Mouse (Mus musculus): ENCODE measurements around the gene Pigt. TPM values are rescaled to one million over a fixed set of nuclear protein-coding genes. Genes with fewer than 3 reads are reported as not detected.

Pigt gene
- polyA plus RNA-seq, 1 experiment from 2014 or later = 23.6 TPM

DNA sequence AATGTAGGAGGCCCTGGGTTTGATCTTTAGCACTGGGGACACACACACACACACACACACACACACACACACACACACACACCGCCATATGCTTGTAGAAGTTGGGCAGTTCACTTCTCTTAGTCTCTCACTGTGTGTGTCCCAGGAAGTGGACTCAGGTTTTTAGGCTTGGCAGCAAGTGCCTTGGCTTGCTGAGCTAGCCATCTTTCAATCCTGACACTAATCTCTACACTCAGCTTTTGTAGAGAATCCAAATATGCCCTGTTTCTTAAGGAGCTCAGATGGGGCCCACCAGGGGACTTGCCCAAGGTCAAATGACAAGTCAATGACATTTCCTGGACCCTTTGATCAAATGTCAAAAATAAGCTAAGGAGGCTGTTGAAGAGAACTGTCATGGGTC, 40.9 kb upstream of the Pigt start:
- no peak for ATAC-seq (ENCODE audit: insufficient read depth)
- WGBS (ENCODE audit: insufficient replicate concordance) = 59% methylated on average over 1 of the region's 1 CpGs
- Histone ChIP-seq H3K36me3 (replicated peaks) (no peaks in the 10 kb centered on the region), H3K4me2 (no peak overlapping the region), H3K4me3 (replicated peaks) (no peak overlapping the region), H3K27me3 (peaks cover 4% of the 10 kb centered on the region; the same call in 1 of the 2 replicates), H3K9me3 (replicated peaks) (no peaks in the 10 kb centered on the region), H3K4me1 (replicated peaks) (peaks cover 23% of the 10 kb centered on the region), H3K9ac (no peak overlapping the region), H3K27ac (replicated peaks) (peak overlapping the region; percentile 55; the same call in 1 of the 2 replicates)

DNA sequence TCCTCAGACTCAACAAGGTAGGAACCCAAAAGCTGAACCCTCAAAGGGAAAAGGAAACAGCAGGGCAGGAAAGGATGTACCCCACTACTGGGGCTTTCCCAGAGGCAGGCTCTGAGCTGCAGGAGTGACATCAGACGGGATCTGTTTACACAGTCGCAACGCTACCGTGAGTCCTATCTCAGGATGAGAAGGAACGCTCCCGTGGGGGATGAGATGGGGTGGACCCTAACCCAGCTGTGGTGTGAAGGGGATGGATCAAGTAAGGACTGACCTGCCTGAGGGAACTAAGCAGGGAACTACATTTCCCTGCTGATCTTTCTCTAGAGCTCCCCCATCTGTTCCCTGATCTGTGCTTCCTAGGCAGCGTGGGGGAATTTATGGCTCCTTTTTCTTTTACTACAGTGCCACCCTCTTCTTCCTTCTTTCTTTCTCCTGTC, 40.4 kb upstream of the Pigt start, which contains the start of gene Sys1:
Sys1 (plus strand) TSS at position 101 of the 437 bp plus-strand sequence.
- Histone ChIP-seq H3K36me3 (replicated peaks) (no peaks in the 10 kb centered on the region), H3K27me3 (peaks cover 4% of the 10 kb centered on the region; the same call in 1 of the 2 replicates), H3K27ac (replicated peaks) (peak within 1 kb of the TSS; percentile 71; the same call in 1 of the 2 replicates), H3K9me3 (replicated peaks) (no peaks in the 10 kb centered on the region), H3K4me2 (peak within 1 kb of the TSS; percentile 23), H3K9ac (no peak within 1 kb of the TSS), H3K4me1 (replicated peaks) (peaks cover 28% of the 10 kb centered on the region), H3K4me3 (replicated peaks) (no peak within 1 kb of the TSS)
- no peak for ATAC-seq (ENCODE audit: insufficient read depth)
- WGBS (ENCODE audit: insufficient replicate concordance) = 7% methylated on average over 7 of the region's 7 CpGs

GRCm38 (mm10) chr2:164457942-164458341, 39.4 kb upstream of the Pigt start:
- no peak overlapping the region for H3K4me3 ChIP-seq (replicated peaks)

GRCm38 (mm10) chr2:164458535-164458934, 38.8 kb upstream of the Pigt start:
- WGBS (ENCODE audit: insufficient replicate concordance) = 45% methylated on average over 8 of the region's 8 CpGs
- H3K4me3 ChIP-seq (replicated peaks) = no peak overlapping the region

More at GRCm38 (mm10) chr2:164457942-164458341, 39.4 kb upstream of the Pigt start:
- peaks cover 37% of the 10 kb centered on the region for H3K4me1 ChIP-seq (replicated peaks)
- no peak overlapping the region for H3K9ac ChIP-seq
- H3K4me2 ChIP-seq = peak overlapping the region; percentile 23
- no peak for ATAC-seq (ENCODE audit: insufficient read depth)
- peaks cover 4% of the 10 kb centered on the region; the same call in 1 of the 2 replicates for H3K27me3 ChIP-seq
- peak overlapping the region; percentile 71 for H3K27ac ChIP-seq (replicated peaks)
- 46% methylated on average over 7 of the region's 7 CpGs for WGBS (ENCODE audit: insufficient replicate concordance)
- H3K9me3 ChIP-seq (replicated peaks) = no peaks in the 10 kb centered on the region
- no peaks in the 10 kb centered on the region; the same call in 1 of the 2 replicates for H3K36me3 ChIP-seq (replicated peaks)

DNA sequence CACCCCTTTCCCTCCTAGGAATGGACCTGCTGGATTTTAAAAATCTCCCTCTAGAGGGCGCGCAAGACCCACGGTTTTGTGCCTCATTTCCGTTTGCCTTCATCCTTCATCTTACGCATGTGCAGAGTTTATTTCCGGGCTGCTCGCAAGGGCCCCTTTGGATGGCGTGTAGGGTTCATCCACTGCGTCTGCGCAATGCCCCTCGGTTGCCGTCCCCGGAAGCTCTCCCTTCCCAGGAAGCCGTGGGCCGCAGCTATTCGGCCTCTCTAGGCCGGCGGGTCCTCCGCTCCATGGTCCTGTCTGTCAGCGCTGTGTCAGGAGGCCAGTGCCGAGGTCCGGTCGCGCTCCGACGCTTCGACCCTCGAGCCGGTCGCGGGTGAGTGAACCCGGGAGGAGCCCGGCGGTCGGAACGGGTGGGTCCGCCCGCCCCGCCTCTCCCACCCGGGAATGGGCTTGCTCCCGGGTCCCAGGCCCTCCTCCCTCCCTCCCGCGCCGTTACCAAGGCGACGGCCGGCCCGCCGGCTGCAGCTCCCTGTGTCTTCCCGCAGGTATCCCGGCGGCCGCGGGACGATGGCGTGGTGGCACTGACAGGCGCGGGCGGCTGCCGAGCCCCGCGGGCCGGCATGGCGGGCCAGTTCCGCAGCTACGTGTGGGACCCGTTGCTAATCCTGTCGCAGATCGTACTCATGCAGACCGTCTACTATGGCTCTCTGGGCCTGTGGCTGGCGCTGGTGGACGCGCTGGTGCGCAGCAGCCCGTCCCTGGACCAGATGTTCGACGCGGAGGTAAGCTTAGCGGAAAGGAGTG, 36.4 kb upstream of the Pigt start, which contains the start of gene Gm20458:
Gm20458 (plus strand) TSS at position 223 of the 807 bp plus-strand sequence.
- peaks cover 4% of the 10 kb centered on the region; the same call in 1 of the 2 replicates for H3K27me3 ChIP-seq
- peak; percentile 95 for ATAC-seq (ENCODE audit: insufficient read depth)
- H3K36me3 ChIP-seq (replicated peaks) = peaks cover 22% of the 10 kb centered on the region
- peak within 1 kb of the TSS; percentile 89 for H3K4me3 ChIP-seq (replicated peaks)
- WGBS (ENCODE audit: insufficient replicate concordance) = under 1% methylated on average over 79 of the region's 79 CpGs
- peak within 1 kb of the TSS; percentile 80 for H3K9ac ChIP-seq
- H3K4me1 ChIP-seq (replicated peaks) = peaks cover 29% of the 10 kb centered on the region
- H3K9me3 ChIP-seq (replicated peaks) = no peaks in the 10 kb centered on the region
- peak within 1 kb of the TSS; percentile 89 for H3K4me2 ChIP-seq
- H3K27ac ChIP-seq (replicated peaks) = peak within 1 kb of the TSS; percentile 76

More at GRCm38 (mm10) chr2:164458535-164458934, 38.8 kb upstream of the Pigt start:
- ATAC-seq (ENCODE audit: insufficient read depth) = peak; percentile 11; the same call in 1 of the 2 replicates
- Histone ChIP-seq H3K27ac (replicated peaks) (peak overlapping the region; percentile 71), H3K4me2 (peak overlapping the region; percentile 20; the same call in 1 of the 2 replicates), H3K9me3 (replicated peaks) (no peaks in the 10 kb centered on the region), H3K4me1 (replicated peaks) (peaks cover 40% of the 10 kb centered on the region), H3K36me3 (replicated peaks) (peaks cover 4% of the 10 kb centered on the region; the same call in 1 of the 2 replicates), H3K9ac (no peak overlapping the region), H3K27me3 (peaks cover 4% of the 10 kb centered on the region; the same call in 1 of the 2 replicates)

DNA sequence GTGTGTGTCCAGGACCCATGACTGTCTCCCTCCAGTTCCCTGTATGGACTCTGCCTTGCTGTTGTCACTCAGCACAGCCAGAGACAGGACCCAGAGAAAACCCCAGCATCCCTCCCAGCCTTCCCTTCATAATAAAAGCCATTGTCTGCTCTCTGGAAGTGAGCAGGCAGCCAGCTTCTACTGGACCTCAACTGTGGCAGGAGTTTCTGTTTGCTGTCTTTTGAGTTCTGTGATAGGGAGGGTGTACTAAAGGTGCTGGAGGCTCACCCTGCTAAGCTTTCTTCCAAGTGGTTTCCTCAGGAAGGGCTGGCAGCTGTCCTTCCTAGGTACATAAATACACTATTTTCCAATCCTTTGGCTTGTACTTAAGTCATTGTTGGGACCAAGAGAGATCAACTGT, 32.2 kb upstream of the Pigt start:
- no peak for ATAC-seq (ENCODE audit: insufficient read depth)
- Histone ChIP-seq H3K4me2 (no peak overlapping the region), H3K9me3 (replicated peaks) (no peaks in the 10 kb centered on the region), H3K27me3 (no peaks in the 10 kb centered on the region), H3K9ac (no peak overlapping the region), H3K36me3 (replicated peaks) (peaks cover 22% of the 10 kb centered on the region), H3K4me3 (replicated peaks) (no peak overlapping the region), H3K27ac (replicated peaks) (no peak overlapping the region), H3K4me1 (replicated peaks) (peaks cover 22% of the 10 kb centered on the region)

DNA sequence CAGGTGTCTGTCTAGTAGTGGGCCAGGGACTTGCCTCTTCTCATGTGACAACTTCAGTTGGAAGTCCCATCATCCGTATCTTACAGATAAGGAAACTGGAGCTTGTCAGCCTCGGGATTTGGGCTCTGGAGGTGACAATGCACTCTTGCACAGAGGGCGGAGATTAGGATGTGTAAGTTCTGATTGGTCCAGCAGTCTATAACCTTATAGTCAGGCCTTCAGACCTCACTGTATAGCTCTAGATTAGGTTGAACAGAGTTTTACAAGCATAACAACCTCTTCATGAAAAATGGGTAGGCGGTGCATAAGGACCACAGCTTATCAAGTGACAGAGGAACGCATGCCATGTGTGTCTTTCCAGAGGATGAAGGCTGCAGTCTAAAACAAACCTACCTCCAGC, 30.5 kb upstream of the Pigt start:
- no peak overlapping the region for H3K9ac ChIP-seq
- H3K4me1 ChIP-seq (replicated peaks) = peaks cover 17% of the 10 kb centered on the region
- no peaks in the 10 kb centered on the region for H3K27me3 ChIP-seq
- H3K4me3 ChIP-seq (replicated peaks) = no peak overlapping the region
- H3K9me3 ChIP-seq (replicated peaks) = no peaks in the 10 kb centered on the region
- H3K4me2 ChIP-seq = no peak overlapping the region
- ATAC-seq (ENCODE audit: insufficient read depth) = peak; percentile 50; the same call in 1 of the 2 replicates
- H3K27ac ChIP-seq (replicated peaks) = no peak overlapping the region
- H3K36me3 ChIP-seq (replicated peaks) = peaks cover 22% of the 10 kb centered on the region
- 47% methylated on average over 5 of the region's 5 CpGs for WGBS (ENCODE audit: insufficient replicate concordance)

DNA sequence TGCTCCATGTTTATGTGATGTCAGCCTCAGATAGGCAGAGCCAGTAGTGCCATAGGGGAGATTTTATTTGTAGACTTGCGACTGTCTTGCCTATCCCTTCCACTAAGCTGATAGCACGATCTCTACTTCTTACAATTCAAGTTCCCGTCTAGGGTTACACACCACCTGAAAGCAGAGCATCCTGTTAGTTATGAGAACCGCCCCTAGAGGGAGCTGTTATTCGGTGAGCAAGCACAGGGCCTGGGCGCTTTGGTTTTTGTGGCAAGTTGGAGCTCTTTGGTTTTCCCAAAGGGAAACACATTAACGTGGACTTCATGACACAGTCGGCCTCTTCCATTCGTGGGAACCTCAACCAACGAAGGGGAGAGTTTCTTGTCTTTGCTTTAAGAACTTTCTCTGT, 27.1 kb upstream of the Pigt start:
- no peak for ATAC-seq (ENCODE audit: insufficient read depth)
- Histone ChIP-seq H3K4me2 (no peak overlapping the region), H3K4me3 (replicated peaks) (no peak overlapping the region), H3K4me1 (replicated peaks) (peaks cover 5% of the 10 kb centered on the region), H3K27ac (replicated peaks) (no peak overlapping the region), H3K9me3 (replicated peaks) (no peaks in the 10 kb centered on the region), H3K27me3 (no peaks in the 10 kb centered on the region), H3K36me3 (replicated peaks) (peaks cover 7% of the 10 kb centered on the region), H3K9ac (no peak overlapping the region)
- 21% methylated on average over 10 of the region's 10 CpGs for WGBS (ENCODE audit: insufficient replicate concordance)

- no peaks in the 10 kb centered on the region for H3K27me3 ChIP-seq
- H3K36me3 ChIP-seq (replicated peaks) = 0 out of 2 replicates have a peak, but pooled peaks cover 6% of the 10 kb centered on the region
- no peaks in the 10 kb centered on the region for H3K4me1 ChIP-seq (replicated peaks)
- no peaks in the 10 kb centered on the region for H3K9me3 ChIP-seq (replicated peaks)
- no peak within 1 kb of the TSS for H3K9ac ChIP-seq
- ATAC-seq (ENCODE audit: insufficient read depth) = no peak
- H3K4me3 ChIP-seq (replicated peaks) = no peak within 1 kb of the TSS
- H3K4me2 ChIP-seq = no peak within 1 kb of the TSS
- H3K27ac ChIP-seq (replicated peaks) = no peak within 1 kb of the TSS
- 69% methylated on average over 6 of the region's 6 CpGs for WGBS (ENCODE audit: insufficient replicate concordance)
These were observed 23.7 kb upstream of the Pigt start, which contains the start of gene Trp53tg5 for GRCm38 (mm10) chr2:164473624-164474023. Trp53tg5 (minus strand) TSS chr2:164473724.

- 0 out of 2 replicates have a peak, but pooled peaks have one; percentile 35 for ATAC-seq (ENCODE audit: insufficient read depth)
- no peak within 1 kb of the TSS for H3K9ac ChIP-seq
These were observed 11.6 kb upstream of the Pigt start, which contains the start of gene Dbndd2 for GRCm38 (mm10) chr2:164485681-164486257. Dbndd2 (plus strand) TSS chr2:164486106.

More at GRCm38 (mm10) chr2:164485681-164486257, 11.6 kb upstream of the Pigt start, which contains the start of gene Dbndd2:
- WGBS (ENCODE audit: insufficient replicate concordance) = 5% methylated on average over 26 of the region's 26 CpGs
- H3K36me3 ChIP-seq (replicated peaks) = no peaks in the 10 kb centered on the region; the same call in 1 of the 2 replicates
- H3K27me3 ChIP-seq = peaks cover 50% of the 10 kb centered on the region
- H3K9me3 ChIP-seq (replicated peaks) = no peaks in the 10 kb centered on the region
- peak within 1 kb of the TSS; percentile 72 for H3K4me2 ChIP-seq
- peaks cover 5% of the 10 kb centered on the region; the same call in 1 of the 2 replicates for H3K4me1 ChIP-seq (replicated peaks)
- no peak within 1 kb of the TSS for H3K27ac ChIP-seq (replicated peaks)
- peak within 1 kb of the TSS; percentile 59 for H3K4me3 ChIP-seq (replicated peaks)

Data from liver, embryonic 15.5 days (tissue).